Mouse (Mus musculus) common myeloid progenitor, adult 5-6 weeks (primary cell): ENCODE results near the gene Actb. TPM values are rescaled to one million over a fixed set of nuclear protein-coding genes. Genes with fewer than 3 reads are reported as not detected.
A peak's percentile ranks its signal among the peaks of the same experiment; 100 is the strongest.

Experiments used
- ATAC-seq: replicated peaks from 2 replicates; pipeline ENCODE4 v1.8.0; 2016; ENCODE audit warnings: low read depth, mild to moderate bottlenecking, moderate TSS enrichment, inconsistent platforms; ENCODE audit not compliant: poor library complexity, severe bottlenecking
- total RNA-seq: library from RNA; stranded (forward); fragments of 200-1000, 187-1606 nt; gene quantifications from 2 replicates; pipeline ENCODE4 v1.2.3, GENCODE M21; 2017

The Actb gene
- total RNA-seq, 1 experiment from 2014 or later, result 1,770 TPM

- ATAC-seq, result no peak
These were observed 24.6 kb downstream of the Actb start for GRCm38 (mm10) chr5:142881936-142882335.

GRCm38 (mm10) chr5:142880806-142881516 is 25.6 kb downstream of the Actb start:
- ATAC-seq, result peak; percentile 20

- ATAC-seq, result no peak
These were observed 26.3 kb downstream of the Actb start for GRCm38 (mm10) chr5:142880246-142880645.

- peak; percentile 71 for ATAC-seq
These were observed 27.0 kb downstream of the Actb start for GRCm38 (mm10) chr5:142879318-142880175.

- no peak for ATAC-seq
These were observed 28.0 kb downstream of the Actb start for GRCm38 (mm10) chr5:142878570-142878969.

- ATAC-seq, result peak; percentile 61
These were observed 28.9 kb downstream of the Actb start for GRCm38 (mm10) chr5:142877337-142878280.

- ATAC-seq, result no peak
These were observed 29.7 kb downstream of the Actb start for GRCm38 (mm10) chr5:142876896-142877295.

- ATAC-seq, result no peak
These were observed 31.0 kb downstream of the Actb start for GRCm38 (mm10) chr5:142875513-142875905.

GRCm38 (mm10) chr5:142874791-142875512 is 31.6 kb downstream of the Actb start:
- ATAC-seq, result no peak

GRCm38 (mm10) chr5:142873718-142874117 is 32.8 kb downstream of the Actb start:
- ATAC-seq, result no peak

GRCm38 (mm10) chr5:142871765-142872164 is 34.8 kb downstream of the Actb start:
- no peak for ATAC-seq

- ATAC-seq, result no peak
These were observed 37.1 kb downstream of the Actb start for GRCm38 (mm10) chr5:142869463-142869862.

GRCm38 (mm10) chr5:142857763-142858229 is 48.8 kb downstream of the Actb start:
- ATAC-seq, result peak; percentile 82

- ATAC-seq, result no peak
These were observed 50.1 kb downstream of the Actb start for GRCm38 (mm10) chr5:142856408-142856807.

GRCm38 (mm10) chr5:142854877-142855276 is 51.7 kb downstream of the Actb start:
- 0 out of 2 replicates have a peak, but pooled peaks have one; percentile 36 for ATAC-seq

- no peak for ATAC-seq
These were observed 53.0 kb downstream of the Actb start for GRCm38 (mm10) chr5:142853585-142853984.
